ENCODE assay signal across 38 mouse cellular contexts in genomic region chr7:105420903-105421302, GRCm38 (mm10). TPM values are rescaled to one million over a fixed set of nuclear protein-coding genes. Genes with fewer than 3 reads are reported as not detected.
"Had no signal": no experiment of that assay in that cellular context is flagged by ENCODE, and none has a peak within 500 bp of the region (broad histone marks: within the 10 kb centered on the region; RNA-seq: fewer than 3 reads in every experiment).

No protein-coding gene starts in this region.

- H3K4me2 ChIP-seq: embryonic facial prominence, embryonic 12.5 days; embryonic facial prominence, embryonic 13.5 days; embryonic facial prominence, embryonic 15.5 days; forebrain, embryonic 12.5 days; forebrain, embryonic 13.5 days; forebrain, embryonic 15.5 days had no signal

- H3K36me3 ChIP-seq: embryonic facial prominence, embryonic 10.5 days; embryonic facial prominence, embryonic 12.5 days; embryonic facial prominence, embryonic 13.5 days; embryonic facial prominence, embryonic 15.5 days; forebrain, embryonic 10.5 days; forebrain, embryonic 12.5 days; forebrain, embryonic 15.5 days had no signal

- H3K4me1 ChIP-seq: embryonic facial prominence, embryonic 12.5 days had no signal

- DNase-seq: cerebellum, adult 8-10 months; cerebellum, adult 9-10 months; cerebellum, adult 9-11 months; cerebellum, postnatal 10 days; cerebellum, postnatal 14 days; cerebellum, postnatal 25 days; cerebellum, postnatal 36 days; embryo, embryonic 11 days; forebrain, postnatal 0 days; gastrocnemius, adult 2 months; gastrocnemius, postnatal 10 days; gastrocnemius, postnatal 14 days; gastrocnemius, postnatal 25 days; gastrocnemius, postnatal 36 days; heart, adult 18-20 months; heart, adult 2 months had no signal

- H3K4me3 ChIP-seq: embryonic facial prominence, embryonic 10.5 days; embryonic facial prominence, embryonic 12.5 days; embryonic facial prominence, embryonic 13.5 days; embryonic facial prominence, embryonic 15.5 days; erythroblast, embryonic 14.5 days; forebrain, embryonic 10.5 days; forebrain, embryonic 12.5 days; forebrain, embryonic 13.5 days; forebrain, embryonic 15.5 days; gastrocnemius, adult 2 months; heart, adult 2 months had no signal

- H3K9ac ChIP-seq: embryonic facial prominence, embryonic 12.5 days; embryonic facial prominence, embryonic 13.5 days; embryonic facial prominence, embryonic 15.5 days; forebrain, embryonic 12.5 days; forebrain, embryonic 13.5 days; forebrain, embryonic 15.5 days; forebrain, postnatal 0 days had no signal

- H3K9me3 ChIP-seq: embryonic facial prominence, embryonic 10.5 days; embryonic facial prominence, embryonic 12.5 days; embryonic facial prominence, embryonic 13.5 days; embryonic facial prominence, embryonic 15.5 days; forebrain, embryonic 10.5 days; forebrain, embryonic 12.5 days; forebrain, embryonic 13.5 days; forebrain, embryonic 15.5 days had no signal

- H3K27ac ChIP-seq: embryonic facial prominence, embryonic 10.5 days; embryonic facial prominence, embryonic 12.5 days; embryonic facial prominence, embryonic 13.5 days; embryonic facial prominence, embryonic 15.5 days; forebrain, embryonic 10.5 days; forebrain, embryonic 12.5 days; forebrain, embryonic 13.5 days; forebrain, embryonic 15.5 days; gastrocnemius, adult 2 months; heart, adult 2 months had no signal

- ATAC-seq: forebrain, embryonic 13.5 days; forebrain, embryonic 14.5 days; forebrain, embryonic 15.5 days; forebrain, embryonic 16.5 days; forebrain, postnatal 0 days had no signal

RNA-seq across cellular contexts. Expression of gene Cckbr, which starts 4.6 kb away (rescaled TPM):
- total RNA-seq: common myeloid progenitor, adult 5-6 weeks; gastrocnemius, adult 18-20 months; gastrocnemius, adult 2 months; gastrocnemius, adult 8-10 months; gastrocnemius, postnatal 10 days; gastrocnemius, postnatal 14 days; gastrocnemius, postnatal 25 days; gastrocnemius, postnatal 36 days; gastrocnemius, postnatal 4 days; granulocyte monocyte progenitor cell, adult 5-6 weeks; heart, adult 18-20 months; heart, adult 2 months had no signal
- polyA plus RNA-seq: erythroblast, embryonic 14.5 days; heart, adult 2 months had no signal

RNA-seq across cellular contexts. Expression of gene Cnga4, which starts 16.5 kb away (rescaled TPM):
- total RNA-seq: common myeloid progenitor, adult 5-6 weeks; gastrocnemius, adult 18-20 months; gastrocnemius, adult 2 months; gastrocnemius, adult 8-10 months; gastrocnemius, postnatal 10 days; gastrocnemius, postnatal 14 days; gastrocnemius, postnatal 25 days; gastrocnemius, postnatal 36 days; gastrocnemius, postnatal 4 days; granulocyte monocyte progenitor cell, adult 5-6 weeks; heart, adult 18-20 months; heart, adult 2 months had no signal
- polyA plus RNA-seq: embryonic facial prominence, embryonic 11.5 days; embryonic facial prominence, embryonic 13.5 days; erythroblast, embryonic 14.5 days; forebrain, embryonic 13.5 days; forebrain, embryonic 14.5 days had no signal

RNA-seq across cellular contexts. Expression of gene Gm5901, which starts 46.1 kb away (rescaled TPM):
- total RNA-seq: common myeloid progenitor, adult 5-6 weeks; forebrain, postnatal 0 days; gastrocnemius, adult 18-20 months; gastrocnemius, adult 2 months; gastrocnemius, adult 8-10 months; gastrocnemius, postnatal 10 days; gastrocnemius, postnatal 14 days; gastrocnemius, postnatal 25 days; gastrocnemius, postnatal 36 days; gastrocnemius, postnatal 4 days; granulocyte monocyte progenitor cell, adult 5-6 weeks; heart, adult 18-20 months; heart, adult 2 months had no signal
- polyA plus RNA-seq: cortical plate, adult 2 months; embryonic facial prominence, embryonic 10.5 days; embryonic facial prominence, embryonic 11.5 days; embryonic facial prominence, embryonic 12.5 days; embryonic facial prominence, embryonic 13.5 days; embryonic facial prominence, embryonic 14.5 days; embryonic facial prominence, embryonic 15.5 days; erythroblast, embryonic 14.5 days; forebrain, embryonic 10.5 days; forebrain, embryonic 11.5 days; forebrain, embryonic 12.5 days; forebrain, embryonic 13.5 days; forebrain, embryonic 14.5 days; forebrain, embryonic 15.5 days; forebrain, embryonic 16.5 days; forebrain, postnatal 0 days; frontal cortex, adult 2 months had no signal

RNA-seq across cellular contexts. Expression of gene Olfr692, which starts 52.9 kb away (rescaled TPM):
- total RNA-seq: common myeloid progenitor, adult 5-6 weeks; forebrain, postnatal 0 days; gastrocnemius, adult 18-20 months; gastrocnemius, adult 2 months; gastrocnemius, adult 8-10 months; gastrocnemius, postnatal 10 days; gastrocnemius, postnatal 14 days; gastrocnemius, postnatal 25 days; gastrocnemius, postnatal 36 days; gastrocnemius, postnatal 4 days; granulocyte monocyte progenitor cell, adult 5-6 weeks; heart, adult 18-20 months; heart, adult 2 months had no signal
- polyA plus RNA-seq: cortical plate, adult 2 months; embryonic facial prominence, embryonic 10.5 days; embryonic facial prominence, embryonic 11.5 days; embryonic facial prominence, embryonic 12.5 days; embryonic facial prominence, embryonic 13.5 days; erythroblast, embryonic 14.5 days; forebrain, embryonic 10.5 days; forebrain, embryonic 11.5 days; forebrain, embryonic 12.5 days; forebrain, embryonic 13.5 days; forebrain, embryonic 14.5 days; forebrain, embryonic 15.5 days; forebrain, embryonic 16.5 days; forebrain, postnatal 0 days; frontal cortex, adult 2 months; gonadal fat pad, adult 2 months; heart, adult 2 months had no signal
